Mouse (Mus musculus): ENCODE measurements at regions not wholly inside any gene's neighbourhood (a gene's known extent, or its start where the extent isn't known, plus 50 kb on each side); places are given as distances from the start of the nearest gene placed in this dataset.

GRCm38 (mm10) chr15:61415626-61416025 lies 492.8 kb upstream of the A1bg start:
- intact Hi-C loops (cut with DNase I) = no loop called here
- DNase-seq (ENCODE audit: extremely low spot score in 1 of 2, low spot score in 2 of 2) = no peak
- Histone ChIP-seq H3K27ac (no peak overlapping the region), H3K4me3 (no peak overlapping the region)
- peak; percentile 47 for TF ChIP-seq CTCF (IDR thresholded peaks at IDR 0.05)

DNA sequence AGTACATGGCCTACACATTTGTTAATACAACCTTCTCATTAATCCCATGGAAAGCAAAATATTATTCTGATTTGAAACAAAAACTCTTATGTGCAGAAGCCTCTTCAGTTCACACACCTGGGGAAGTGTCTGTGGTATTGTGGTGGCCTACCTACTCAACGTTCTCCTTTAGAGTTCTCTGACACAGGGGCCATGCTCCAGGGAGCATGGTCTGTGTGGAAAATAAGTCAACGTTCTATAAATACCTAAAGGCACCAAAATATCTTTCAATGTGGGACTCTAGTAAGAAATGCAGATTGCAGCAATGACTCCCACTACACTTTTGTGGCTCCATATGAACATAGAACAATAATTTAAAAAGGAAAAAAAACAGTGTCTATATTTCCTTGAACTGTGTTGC lies 489.0 kb upstream of the A1bg start:
- Histone ChIP-seq H3K27ac (no peak overlapping the region), H3K4me3 (no peak overlapping the region)
- intact Hi-C loops (cut with DNase I) = no loop called here
- DNase-seq (ENCODE audit: extremely low spot score in 1 of 2, low spot score in 2 of 2) = no peak
- TF ChIP-seq CTCF (IDR thresholded peaks at IDR 0.05) = no peak

DNA sequence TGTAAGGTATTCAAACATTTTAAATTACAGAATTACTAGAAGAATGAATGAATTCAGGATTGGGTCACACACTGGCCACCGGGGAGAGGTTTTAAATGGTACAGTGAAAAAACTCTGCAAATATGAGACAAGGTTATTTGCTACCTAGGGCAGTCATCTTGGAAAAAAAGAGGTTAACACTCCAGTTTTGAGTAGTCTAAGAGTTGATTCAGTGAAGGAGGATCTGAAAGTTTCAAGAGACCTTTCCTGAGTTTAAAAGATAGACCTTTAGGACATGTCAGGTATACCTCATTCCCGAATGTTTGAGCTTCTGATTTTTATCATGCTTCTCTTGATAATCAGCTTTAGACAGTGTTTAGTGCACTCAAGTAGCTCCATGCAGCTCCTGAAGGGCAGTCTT lies 488.0 kb upstream of the A1bg start:
- no peak for DNase-seq (ENCODE audit: extremely low spot score in 1 of 2, low spot score in 2 of 2)
- intact Hi-C loops (cut with DNase I) = no loop called here
- no peak for TF ChIP-seq CTCF (IDR thresholded peaks at IDR 0.05)
- Histone ChIP-seq H3K27ac (no peak overlapping the region), H3K4me3 (no peak overlapping the region)

- no peak for DNase-seq (ENCODE audit: extremely low spot score in 1 of 2, low spot score in 2 of 2)
- no peak for TF ChIP-seq CTCF (IDR thresholded peaks at IDR 0.05)
- no peak overlapping the region for H3K27ac ChIP-seq
- H3K4me3 ChIP-seq = no peak overlapping the region
- intact Hi-C loops (cut with DNase I) = no loop called here
Measured at GRCm38 (mm10) chr15:61408621-61409020, 485.8 kb upstream of the A1bg start.

DNA sequence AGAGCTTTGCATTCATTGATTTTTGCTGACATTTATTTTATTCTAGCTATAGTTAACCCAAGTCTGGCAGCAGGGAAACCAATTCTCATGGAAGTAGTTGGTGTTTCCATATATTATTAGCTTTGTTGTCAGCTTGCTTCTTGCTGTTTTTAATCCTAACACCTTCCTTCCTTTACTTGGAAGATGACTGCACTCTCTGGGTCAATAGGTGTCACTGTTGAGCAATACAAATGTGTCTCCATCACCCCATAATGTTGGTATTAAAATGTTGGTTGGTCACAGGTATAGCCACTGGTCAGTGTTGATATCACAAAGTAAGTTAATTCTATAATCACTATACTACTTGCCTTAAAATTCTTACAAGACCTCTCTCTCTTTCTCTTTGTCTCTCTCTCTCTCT lies 477.9 kb upstream of the A1bg start:
- no peak overlapping the region for H3K27ac ChIP-seq
- DNase-seq (ENCODE audit: extremely low spot score in 1 of 2, low spot score in 2 of 2) = no peak
- intact Hi-C loops (cut with DNase I) = loop anchor here (5.0 kb wide), 1 partner anchor 582 kb away; no protein-coding TSS in a partner anchor
- H3K4me3 ChIP-seq = no peak overlapping the region
- TF ChIP-seq CTCF (IDR thresholded peaks at IDR 0.05) = peak; percentile 62

DNA sequence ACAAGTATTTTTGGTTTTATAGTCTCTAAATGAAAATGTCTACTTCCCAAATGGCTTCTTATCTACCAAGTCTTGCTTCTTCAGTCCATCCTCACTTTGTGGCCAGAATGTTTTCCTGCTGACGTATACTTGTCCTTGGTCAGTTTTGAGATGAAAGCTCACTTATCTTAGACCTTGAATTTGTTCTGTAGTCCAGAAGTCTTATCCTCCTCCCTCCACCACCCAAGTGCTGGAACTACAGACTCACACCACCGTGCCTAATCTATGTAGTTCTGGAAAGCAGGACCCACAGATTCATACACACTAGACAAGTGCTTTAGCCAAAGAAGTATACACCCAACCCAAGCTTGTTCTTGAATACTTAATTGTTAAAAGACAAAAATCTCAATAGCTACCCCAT lies 477.2 kb upstream of the A1bg start:
- Histone ChIP-seq H3K4me3 (no peak overlapping the region), H3K27ac (no peak overlapping the region)
- intact Hi-C loops (cut with DNase I) = loop anchor here (5.0 kb wide), 2 partner anchors 243 to 582 kb away; no protein-coding TSS in a partner anchor
- no peak for TF ChIP-seq CTCF (IDR thresholded peaks at IDR 0.05)
- no peak for DNase-seq (ENCODE audit: extremely low spot score in 1 of 2, low spot score in 2 of 2)

- intact Hi-C loops (cut with DNase I) = loop anchor here (5.0 kb wide), 1 partner anchor 242 kb away; no protein-coding TSS in a partner anchor
- no peak overlapping the region for H3K27ac ChIP-seq
- H3K4me3 ChIP-seq = no peak overlapping the region
- no peak for DNase-seq (ENCODE audit: extremely low spot score in 1 of 2, low spot score in 2 of 2)
- no peak for TF ChIP-seq CTCF (IDR thresholded peaks at IDR 0.05)
Measured at GRCm38 (mm10) chr15:61398829-61399228, 476.0 kb upstream of the A1bg start.

DNA sequence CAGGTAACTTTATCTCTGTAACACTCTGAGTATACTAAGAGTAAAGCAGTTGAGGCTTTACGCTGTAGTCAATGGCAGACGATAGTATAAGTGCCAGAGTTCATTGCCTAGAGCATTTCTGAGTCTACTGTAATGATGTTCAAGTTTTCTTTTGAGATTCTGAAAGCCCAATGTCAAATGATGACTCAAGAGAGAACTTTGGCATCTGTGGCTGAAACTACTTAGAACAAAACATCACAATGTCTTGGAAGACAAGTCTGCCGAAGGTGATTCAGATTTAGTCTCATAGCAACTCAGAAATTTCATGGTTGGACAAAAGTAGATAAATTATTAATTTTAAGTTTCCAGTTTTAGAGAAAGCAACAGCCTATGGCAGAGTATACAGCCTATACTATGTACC lies 474.2 kb upstream of the A1bg start:
- DNase-seq (ENCODE audit: extremely low spot score in 1 of 2, low spot score in 2 of 2) = no peak
- no peak for TF ChIP-seq CTCF (IDR thresholded peaks at IDR 0.05)
- intact Hi-C loops (cut with DNase I) = loop anchor here (5.0 kb wide), 1 partner anchor 240 kb away; no protein-coding TSS in a partner anchor
- no peak overlapping the region for H3K4me3 ChIP-seq
- H3K27ac ChIP-seq = no peak overlapping the region

GRCm38 (mm10) chr15:61395296-61395826 lies 472.5 kb upstream of the A1bg start:
- H3K4me3 ChIP-seq = no peak overlapping the region
- intact Hi-C loops (cut with DNase I) = loop anchor here (5.0 kb wide), 1 partner anchor 238 kb away; no protein-coding TSS in a partner anchor
- peak overlapping the region; percentile 47; the same call in 1 of the 2 replicates for H3K27ac ChIP-seq
- TF ChIP-seq CTCF (IDR thresholded peaks at IDR 0.05) = no peak
- no peak for DNase-seq (ENCODE audit: extremely low spot score in 1 of 2, low spot score in 2 of 2)

- Histone ChIP-seq H3K4me3 (no peak overlapping the region), H3K27ac (no peak overlapping the region)
- no peak for TF ChIP-seq CTCF (IDR thresholded peaks at IDR 0.05)
- no peak for DNase-seq (ENCODE audit: extremely low spot score in 1 of 2, low spot score in 2 of 2)
- intact Hi-C loops (cut with DNase I) = no loop called here
Measured at GRCm38 (mm10) chr15:61380666-61381065, 457.9 kb upstream of the A1bg start.

- no peak for TF ChIP-seq CTCF (IDR thresholded peaks at IDR 0.05)
- no peak for DNase-seq (ENCODE audit: extremely low spot score in 1 of 2, low spot score in 2 of 2)
- intact Hi-C loops (cut with DNase I) = no loop called here
- Histone ChIP-seq H3K27ac (no peak overlapping the region), H3K4me3 (no peak overlapping the region)
Measured at GRCm38 (mm10) chr15:61366276-61366675, 443.5 kb upstream of the A1bg start.

DNA sequence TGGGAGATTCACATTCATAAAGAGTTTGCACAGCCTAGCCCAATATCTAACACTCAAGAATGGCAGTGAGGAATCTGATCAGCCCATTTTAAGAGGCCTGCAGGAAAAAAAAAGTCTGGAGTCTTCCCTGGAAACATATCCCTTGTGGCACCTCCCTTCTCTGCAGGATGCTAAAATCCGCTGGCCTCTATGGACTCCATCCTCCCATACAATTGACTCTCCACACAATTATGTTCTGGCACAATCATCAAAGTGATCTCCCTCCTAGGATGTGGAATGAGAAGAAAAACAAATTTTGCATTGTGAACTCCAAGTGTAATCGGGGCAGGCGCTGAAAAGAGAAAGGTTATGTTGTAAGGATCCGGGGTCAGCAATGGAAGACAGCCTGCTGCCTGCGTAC lies 442.7 kb upstream of the A1bg start:
- Histone ChIP-seq H3K27ac (no peak overlapping the region), H3K4me3 (no peak overlapping the region)
- intact Hi-C loops (cut with DNase I) = no loop called here
- no peak for DNase-seq (ENCODE audit: extremely low spot score in 1 of 2, low spot score in 2 of 2)
- TF ChIP-seq CTCF (IDR thresholded peaks at IDR 0.05) = no peak

GRCm38 (mm10) chr15:61364461-61364860 lies 441.6 kb upstream of the A1bg start:
- intact Hi-C loops (cut with DNase I) = no loop called here
- no peak for TF ChIP-seq CTCF (IDR thresholded peaks at IDR 0.05)
- Histone ChIP-seq H3K4me3 (no peak overlapping the region), H3K27ac (no peak overlapping the region)
- no peak for DNase-seq (ENCODE audit: extremely low spot score in 1 of 2, low spot score in 2 of 2)
